Mouse (Mus musculus): ENCODE data around the gene Dand5.

GRCm38 (mm10) chr8:84834866-84835855 lies 12.5 kb upstream of the Dand5 start:
- TF ChIP-seq CTCF (IDR thresholded peaks at IDR 0.05; ENCODE audit: extremely low read depth, insufficient read length, insufficient replicate concordance, low read depth, low read length) (no peak), POLR2A (IDR thresholded peaks at IDR 0.05; ENCODE audit: low read depth, low read length) (no peak)

Measured in small intestine, adult 2 months (tissue).